Mouse (Mus musculus) midbrain, embryonic 16.5 days (tissue): ENCODE results near the gene 1700010B08Rik. TPM values are rescaled to one million over a fixed set of nuclear protein-coding genes. Genes with fewer than 3 reads are reported as not detected.

ENCODE experiments used
- ATAC-seq: fragments of 200-750 bp; cut with Nextera tagmentation; 2 replicates; pipeline ENCODE4 v1.8.0; 2017; ENCODE audit warnings: moderate TSS enrichment
- H3K27ac ChIP-seq: fragments of 300-500 bp; sonication (generic); 2 replicates; pipeline ENCODE4 v1.5.1; 2014; ENCODE audit warnings: mild to moderate bottlenecking, low read length, mixed read lengths
- H3K27me3 ChIP-seq: fragments of 300-500 bp; sonication (generic); 2 replicates; pipeline ENCODE4 v1.6.1; 2014; ENCODE audit warnings: low read depth, low read length, mixed read lengths; ENCODE audit not compliant: control insufficient read depth, insufficient read depth
- H3K36me3 ChIP-seq: fragments of 300-500 bp; sonication (generic); 2 replicates; pipeline ENCODE4 v1.6.1; 2014; ENCODE audit warnings: mild to moderate bottlenecking, low read length, moderate library complexity, mixed read lengths; ENCODE audit not compliant: control insufficient read depth, insufficient read depth
- H3K4me1 ChIP-seq: fragments of 300-500 bp; sonication (generic); 2 replicates; pipeline ENCODE4 v1.6.1; 2014; ENCODE audit warnings: mild to moderate bottlenecking, low read length, mixed read lengths; ENCODE audit not compliant: control insufficient read depth, insufficient read depth
- H3K4me2 ChIP-seq: fragments of 300-500 bp; sonication (generic); 2 replicates; pipeline ENCODE4 v1.6.1; 2014; ENCODE audit warnings: mild to moderate bottlenecking, low read length, mixed read lengths
- H3K4me3 ChIP-seq: fragments of 300-500 bp; sonication (generic); 2 replicates; pipeline ENCODE4 v1.5.1; 2014; ENCODE audit warnings: low read depth, mild to moderate bottlenecking, low read length, moderate library complexity, mixed read lengths
- H3K9ac ChIP-seq: fragments of 300-500 bp; sonication (generic); 2 replicates; pipeline ENCODE4 v1.6.1; 2014; ENCODE audit warnings: low read depth, low read length, mixed read lengths
- H3K9me3 ChIP-seq: fragments of 300-500 bp; sonication (generic); replicated peaks from 2 replicates; pipeline ENCODE4 v1.6.1; 2014; ENCODE audit warnings: mild to moderate bottlenecking, low read length, mixed read lengths; ENCODE audit not compliant: control insufficient read depth, poor library complexity, severe bottlenecking
- WGBS: fragments of 180-500 bp; shearing (Covaris S2); extraction: QIAGEN DNeasy Blood & Tissue Kit; methylation state at CpG from one replicate; pipeline ENCODE4 v1.1.7; 2014; 5-methylcytosine and 5-hydroxymethylcytosine counted together
- polyA plus RNA-seq: library from polyadenylated mRNA; unstranded; fragments of >200 nt; fragmentation: Nextera tagmentation; extraction: Ambion mirVana; gene quantifications from 2 replicates; pipeline ENCODE4 v1.2.1, GENCODE M21; 2015

Gene 1700010B08Rik
- polyA plus RNA-seq, 1 experiment from 2014 or later = not detected

DNA sequence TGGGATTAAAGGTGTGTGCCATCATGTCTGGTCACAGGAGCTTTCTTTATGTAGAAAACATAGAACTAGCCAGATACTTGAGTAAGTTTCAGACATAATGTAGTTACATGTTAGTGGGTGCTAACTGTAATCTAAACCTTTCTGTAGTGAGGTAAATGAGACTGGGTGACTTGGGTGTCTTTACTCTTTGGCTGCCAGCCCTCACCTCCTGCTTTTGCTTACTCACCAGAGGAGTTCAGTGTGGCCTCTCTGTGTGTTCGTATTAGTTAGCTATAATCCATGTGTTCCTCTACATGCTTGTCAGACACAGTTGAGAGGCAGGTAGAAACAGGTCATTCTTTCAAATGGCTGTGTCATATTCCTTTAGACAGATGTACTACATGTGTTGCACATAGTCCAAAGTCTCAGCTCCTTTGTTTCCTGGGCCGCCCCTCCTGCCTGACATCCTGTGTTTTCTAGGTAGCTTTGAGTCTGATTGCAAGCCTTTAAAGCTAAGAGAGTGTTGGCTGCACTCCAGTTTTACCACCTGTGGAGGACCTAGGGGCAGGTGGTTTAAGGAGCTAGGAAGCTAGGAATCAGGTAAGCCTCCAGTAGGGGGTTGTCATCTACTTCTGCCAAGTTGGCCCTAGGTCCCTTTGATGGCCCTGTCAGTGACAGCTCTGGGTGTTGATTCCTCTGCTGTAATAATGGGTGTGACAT is 29.9 kb downstream of the 1700010B08Rik start:
- no peak for ATAC-seq
- no peaks in the 10 kb centered on the region for H3K27me3 ChIP-seq
- no peaks in the 10 kb centered on the region; the same call in 1 of the 2 replicates for H3K4me1 ChIP-seq
- H3K9ac ChIP-seq = no peak overlapping the region
- 85% methylated on average over 2 of the region's 2 CpGs for WGBS
- no peak overlapping the region for H3K4me2 ChIP-seq
- H3K36me3 ChIP-seq = no peaks in the 10 kb centered on the region
- no peaks in the 10 kb centered on the region for H3K9me3 ChIP-seq
- H3K27ac ChIP-seq = no peak overlapping the region
- H3K4me3 ChIP-seq = no peak overlapping the region

GRCm38 (mm10) chr2:173755433-173756144 is 36.4 kb downstream of the 1700010B08Rik start:
- no peaks in the 10 kb centered on the region for H3K27me3 ChIP-seq
- peak overlapping the region; percentile 33; the same call in 1 of the 2 replicates for H3K27ac ChIP-seq
- ATAC-seq = peak; percentile 56; the same call in 1 of the 2 replicates
- H3K9ac ChIP-seq = no peak overlapping the region
- H3K4me3 ChIP-seq = no peak overlapping the region
- peaks cover 16% of the 10 kb centered on the region; the same call in 1 of the 2 replicates for H3K4me1 ChIP-seq
- H3K36me3 ChIP-seq = no peaks in the 10 kb centered on the region
- no peak overlapping the region for H3K4me2 ChIP-seq
- H3K9me3 ChIP-seq = no peaks in the 10 kb centered on the region
- WGBS = 13% methylated on average over 8 of the region's 8 CpGs

DNA sequence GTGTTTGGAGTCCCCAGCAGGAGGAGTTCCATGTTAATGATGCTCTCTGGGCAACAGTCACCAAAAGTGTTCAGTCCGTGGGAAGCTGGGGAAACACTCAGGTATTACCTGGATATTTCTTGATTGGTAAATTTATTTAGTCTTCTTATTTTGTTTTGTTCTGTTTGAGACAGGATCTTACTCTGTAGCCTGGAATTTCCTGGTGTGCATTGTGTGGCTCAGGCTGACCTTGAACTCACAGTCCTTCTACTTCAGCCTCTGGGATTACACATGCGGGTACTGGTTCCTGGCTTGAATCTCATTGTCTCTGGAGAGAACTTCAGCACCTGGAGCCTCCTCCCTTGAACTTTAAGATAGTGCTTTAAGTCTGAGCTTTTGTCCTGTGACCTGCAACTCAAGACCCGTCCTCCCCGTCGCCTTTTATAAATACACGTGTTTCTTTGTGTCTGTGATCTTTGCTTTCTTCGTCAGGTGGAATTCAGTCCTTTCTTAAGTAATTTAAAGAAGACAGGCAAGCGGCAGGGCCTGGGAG is 38.5 kb downstream of the 1700010B08Rik start:
- no peaks in the 10 kb centered on the region for H3K9me3 ChIP-seq
- H3K9ac ChIP-seq = no peak overlapping the region
- 86% methylated on average over 8 of the region's 8 CpGs for whole genome bisulfite sequencing
- no peaks in the 10 kb centered on the region for H3K36me3 ChIP-seq
- no peak overlapping the region for H3K27ac ChIP-seq
- no peak overlapping the region for H3K4me3 ChIP-seq
- H3K4me1 ChIP-seq = peaks cover 20% of the 10 kb centered on the region; the same call in 1 of the 2 replicates
- H3K27me3 ChIP-seq = no peaks in the 10 kb centered on the region
- no peak overlapping the region for H3K4me2 ChIP-seq
- ATAC-seq = no peak

DNA sequence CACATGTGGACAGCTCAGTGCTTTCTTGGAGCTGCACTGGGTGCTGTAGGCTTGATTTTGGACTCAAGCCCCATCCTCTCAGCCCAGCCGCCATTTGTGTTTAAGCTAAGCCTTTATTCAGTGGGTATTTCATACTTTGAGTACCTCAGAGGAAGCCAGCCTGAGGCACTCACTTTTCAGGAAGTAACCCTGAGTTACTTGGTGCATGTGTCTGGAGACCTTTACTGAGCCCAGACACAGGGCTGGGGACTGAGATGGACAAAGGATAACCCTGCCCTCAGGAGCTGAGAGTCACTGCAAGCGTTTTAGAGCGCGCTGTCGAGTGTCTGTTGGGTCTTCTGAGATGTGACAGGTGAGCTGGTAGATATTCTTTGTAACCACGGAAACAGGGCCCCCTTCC is 41.4 kb downstream of the 1700010B08Rik start:
- peaks cover 24% of the 10 kb centered on the region for H3K4me1 ChIP-seq
- no peak for ATAC-seq
- H3K9ac ChIP-seq = no peak overlapping the region
- 74% methylated on average over 6 of the region's 6 CpGs for WGBS
- no peak overlapping the region for H3K27ac ChIP-seq
- H3K9me3 ChIP-seq = no peaks in the 10 kb centered on the region
- H3K4me2 ChIP-seq = no peak overlapping the region
- H3K27me3 ChIP-seq = no peaks in the 10 kb centered on the region
- H3K4me3 ChIP-seq = no peak overlapping the region
- peaks cover 6% of the 10 kb centered on the region; the same call in 1 of the 2 replicates for H3K36me3 ChIP-seq

GRCm38 (mm10) chr2:173764629-173765028 is 45.4 kb downstream of the 1700010B08Rik start:
- Histone ChIP-seq H3K27ac (no peak overlapping the region), H3K9ac (no peak overlapping the region), H3K27me3 (no peaks in the 10 kb centered on the region), H3K4me3 (no peak overlapping the region), H3K4me2 (no peak overlapping the region), H3K4me1 (peaks cover 27% of the 10 kb centered on the region), H3K36me3 (peaks cover 6% of the 10 kb centered on the region; the same call in 1 of the 2 replicates), H3K9me3 (no peaks in the 10 kb centered on the region)
- 60% methylated on average over 3 of the region's 3 CpGs for WGBS
- ATAC-seq = no peak

DNA sequence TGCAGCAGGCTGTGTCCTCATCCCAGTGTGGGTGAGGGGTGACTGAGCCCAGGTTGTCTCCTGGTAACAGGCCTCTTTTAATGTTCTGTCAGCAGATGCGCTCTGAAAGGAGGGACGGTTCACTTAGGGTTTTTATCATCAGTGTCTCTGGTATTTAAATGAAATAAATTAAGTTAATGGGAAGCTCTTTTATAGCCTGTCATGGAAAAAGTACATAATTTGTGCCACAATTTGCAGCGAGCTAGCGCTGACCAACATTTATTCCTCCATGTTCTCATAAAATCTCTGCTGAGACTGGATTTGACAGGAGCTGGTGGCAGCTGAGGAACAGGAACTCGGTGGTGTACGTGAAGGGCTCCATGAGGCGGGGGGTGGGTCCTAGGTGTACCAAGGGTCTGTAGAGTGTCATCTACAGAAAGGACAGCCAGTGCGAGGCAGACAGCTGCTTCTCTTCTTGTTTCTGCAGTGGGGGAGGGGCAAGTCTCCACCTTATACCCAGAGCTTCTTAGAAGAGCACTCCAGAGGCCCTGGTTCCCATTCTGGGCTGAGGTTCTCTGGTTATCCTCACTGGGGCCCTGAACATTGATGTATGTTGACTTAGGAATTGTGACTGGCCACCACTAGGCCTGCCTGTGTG is 48.9 kb downstream of the 1700010B08Rik start:
- no peak for ATAC-seq

DNA sequence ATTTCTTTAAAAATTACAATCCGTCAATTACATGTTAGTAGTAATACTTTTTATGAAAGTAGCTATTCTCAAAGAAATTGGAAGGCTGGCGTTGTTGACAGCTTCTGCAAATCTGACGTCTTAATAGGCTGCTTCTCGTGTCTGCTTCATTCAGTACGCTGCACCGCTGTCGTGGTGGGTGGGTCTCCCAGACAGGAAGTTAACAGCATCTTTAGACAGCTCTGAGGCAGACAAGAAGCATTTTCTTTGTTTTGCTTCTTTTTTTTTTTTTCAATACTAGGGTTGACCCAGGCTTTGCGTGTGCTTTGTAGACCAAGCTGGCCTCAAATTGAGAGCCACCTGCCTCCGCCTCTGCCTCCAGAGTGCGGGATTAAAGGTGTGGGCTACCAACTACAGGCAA is 50.0 kb downstream of the 1700010B08Rik start:
- H3K4me2 ChIP-seq = no peak overlapping the region
- H3K4me1 ChIP-seq = peaks cover 28% of the 10 kb centered on the region
- H3K36me3 ChIP-seq = peaks cover 5% of the 10 kb centered on the region; the same call in 1 of the 2 replicates
- peak overlapping the region; percentile 4; the same call in 1 of the 2 replicates for H3K27ac ChIP-seq
- H3K9me3 ChIP-seq = no peaks in the 10 kb centered on the region
- no peak for ATAC-seq
- WGBS = 45% methylated on average over 10 of the region's 10 CpGs
- H3K27me3 ChIP-seq = no peaks in the 10 kb centered on the region
- H3K9ac ChIP-seq = no peak overlapping the region
- H3K4me3 ChIP-seq = no peak overlapping the region

More for the DNA sequence above, 48.9 kb downstream of the 1700010B08Rik start:
- no peaks in the 10 kb centered on the region for H3K9me3 ChIP-seq
- WGBS = 69% methylated on average over 8 of the region's 8 CpGs
- no peaks in the 10 kb centered on the region for H3K27me3 ChIP-seq
- H3K4me3 ChIP-seq = no peak overlapping the region
- peaks cover 22% of the 10 kb centered on the region for H3K4me1 ChIP-seq
- H3K9ac ChIP-seq = no peak overlapping the region
- H3K4me2 ChIP-seq = no peak overlapping the region
- H3K27ac ChIP-seq = no peak overlapping the region
- H3K36me3 ChIP-seq = peaks cover 6% of the 10 kb centered on the region; the same call in 1 of the 2 replicates

DNA sequence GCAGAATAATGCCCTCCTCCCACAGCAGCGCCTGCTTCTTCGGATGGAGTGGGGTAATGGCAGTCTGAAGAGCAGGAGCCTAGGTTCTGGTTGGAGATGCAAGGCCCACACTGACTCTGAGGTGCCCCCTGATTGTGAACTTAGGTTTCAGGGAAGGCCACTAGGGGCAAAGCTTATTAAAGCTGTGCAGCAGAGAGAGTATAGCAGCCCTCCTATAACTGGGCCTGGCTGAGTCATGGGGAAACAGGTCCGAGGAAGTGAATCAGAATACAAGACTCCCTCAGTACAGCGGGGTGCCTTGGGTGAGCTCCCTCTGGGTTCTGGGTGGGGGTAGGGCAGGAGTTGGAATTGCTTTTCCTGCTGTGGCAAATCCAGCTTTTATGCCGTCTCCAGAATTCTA is 51.4 kb downstream of the 1700010B08Rik start:
- peaks cover 26% of the 10 kb centered on the region for H3K4me1 ChIP-seq
- H3K9me3 ChIP-seq = no peaks in the 10 kb centered on the region
- no peaks in the 10 kb centered on the region for H3K36me3 ChIP-seq
- no peaks in the 10 kb centered on the region for H3K27me3 ChIP-seq
- H3K4me2 ChIP-seq = no peak overlapping the region
- WGBS = 69% methylated on average over 5 of the region's 5 CpGs
- H3K4me3 ChIP-seq = no peak overlapping the region
- no peak overlapping the region for H3K9ac ChIP-seq
- no peak for ATAC-seq
- no peak overlapping the region for H3K27ac ChIP-seq
